Mouse (Mus musculus) hindbrain, embryonic 15.5 days (tissue): ENCODE measurements at regions not wholly inside any gene's neighbourhood (a gene's known extent, or its start where the extent isn't known, plus 50 kb on each side); places are given as distances from the start of the nearest gene placed in this dataset.
A peak's percentile ranks its signal among the peaks of the same experiment; 100 is the strongest.

ENCODE experiments used
- ATAC-seq: fragments of 200-750 bp; cut with Nextera tagmentation; 2 replicates; pipeline ENCODE4 v1.8.0; 2017; ENCODE audit warnings: low read depth, moderate number of reproducible peaks, moderate TSS enrichment; ENCODE audit not compliant: low FRiP score
- H3K27ac ChIP-seq: fragments of 300-500 bp; sonication (generic); replicated peaks from 2 replicates; pipeline ENCODE4 v1.5.1; 2015; ENCODE audit warnings: mild to moderate bottlenecking, inconsistent platforms
- H3K27me3 ChIP-seq: fragments of 300-500 bp; sonication (generic); 2 replicates; pipeline ENCODE4 v1.6.1; 2015; ENCODE audit warnings: control low read depth, inconsistent platforms
- H3K36me3 ChIP-seq: fragments of 300-500 bp; sonication (generic); 2 replicates; pipeline ENCODE4 v1.6.1; 2015; ENCODE audit warnings: control low read depth, inconsistent platforms
- H3K4me1 ChIP-seq: fragments of 300-500 bp; sonication (generic); replicated peaks from 2 replicates; pipeline ENCODE4 v1.6.1; 2015; ENCODE audit warnings: control low read depth, inconsistent platforms
- H3K4me2 ChIP-seq: fragments of 300-500 bp; sonication (generic); 2 replicates; pipeline ENCODE4 v1.6.1; 2015; ENCODE audit warnings: moderate library complexity, mild to moderate bottlenecking, inconsistent platforms
- H3K4me3 ChIP-seq: fragments of 300-500 bp; sonication (generic); 2 replicates; pipeline ENCODE4 v1.5.1; 2015; ENCODE audit warnings: mild to moderate bottlenecking, inconsistent platforms
- H3K9ac ChIP-seq: fragments of 300-500 bp; sonication (generic); 2 replicates; pipeline ENCODE4 v1.6.1; 2015; ENCODE audit warnings: inconsistent platforms
- H3K9me3 ChIP-seq: fragments of 300-500 bp; sonication (generic); 2 replicates; pipeline ENCODE4 v1.6.1; 2016; ENCODE audit warnings: control low read depth, inconsistent platforms
- WGBS: fragments of 180-500 bp; shearing (Covaris S2); methylation state at CpG from one replicate; pipeline ENCODE4 v1.1.7; 2015; 5-methylcytosine and 5-hydroxymethylcytosine counted together

GRCm38 (mm10) chr16:30821911-30822578, 222.5 kb downstream of the Fam43a start:
- Histone ChIP-seq H3K27ac (peak overlapping the region; percentile 43; the same call in 1 of the 2 replicates), H3K4me1 (peaks cover 20% of the 10 kb centered on the region), H3K36me3 (no peaks in the 10 kb centered on the region), H3K9me3 (no peaks in the 10 kb centered on the region), H3K9ac (no peak overlapping the region), H3K4me3 (no peak overlapping the region), H3K4me2 (no peak overlapping the region), H3K27me3 (no peaks in the 10 kb centered on the region)
- ATAC-seq = no peak
- WGBS = 66% methylated on average over 13 of the region's 13 CpGs

DNA sequence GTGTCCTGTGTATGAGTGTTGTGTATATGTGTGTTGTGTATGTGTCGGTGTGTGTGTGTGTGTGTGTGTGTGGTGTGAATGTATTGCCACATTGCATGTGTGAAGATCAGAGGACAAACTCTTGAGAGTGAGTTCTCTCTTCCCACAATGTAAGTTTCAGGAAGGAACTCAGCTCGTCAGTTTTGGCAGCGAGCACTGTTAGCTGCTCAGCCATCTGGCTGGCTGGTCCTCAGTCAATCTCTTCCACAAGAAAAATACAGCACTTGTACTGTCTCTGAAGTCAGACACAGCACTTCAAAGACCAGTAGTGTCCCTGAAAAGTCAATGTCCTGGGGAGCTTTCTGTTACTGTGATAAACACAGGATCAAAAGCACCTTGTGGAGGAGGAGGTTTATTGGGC, 226.6 kb downstream of the Fam43a start:
- H3K9ac ChIP-seq = no peak overlapping the region
- WGBS = 55% methylated on average over 3 of the region's 3 CpGs
- H3K9me3 ChIP-seq = no peaks in the 10 kb centered on the region
- no peaks in the 10 kb centered on the region for H3K36me3 ChIP-seq
- no peak overlapping the region for H3K4me2 ChIP-seq
- no peak overlapping the region for H3K27ac ChIP-seq
- no peak overlapping the region for H3K4me3 ChIP-seq
- ATAC-seq = no peak
- H3K27me3 ChIP-seq = no peaks in the 10 kb centered on the region
- H3K4me1 ChIP-seq = peaks cover 15% of the 10 kb centered on the region

DNA sequence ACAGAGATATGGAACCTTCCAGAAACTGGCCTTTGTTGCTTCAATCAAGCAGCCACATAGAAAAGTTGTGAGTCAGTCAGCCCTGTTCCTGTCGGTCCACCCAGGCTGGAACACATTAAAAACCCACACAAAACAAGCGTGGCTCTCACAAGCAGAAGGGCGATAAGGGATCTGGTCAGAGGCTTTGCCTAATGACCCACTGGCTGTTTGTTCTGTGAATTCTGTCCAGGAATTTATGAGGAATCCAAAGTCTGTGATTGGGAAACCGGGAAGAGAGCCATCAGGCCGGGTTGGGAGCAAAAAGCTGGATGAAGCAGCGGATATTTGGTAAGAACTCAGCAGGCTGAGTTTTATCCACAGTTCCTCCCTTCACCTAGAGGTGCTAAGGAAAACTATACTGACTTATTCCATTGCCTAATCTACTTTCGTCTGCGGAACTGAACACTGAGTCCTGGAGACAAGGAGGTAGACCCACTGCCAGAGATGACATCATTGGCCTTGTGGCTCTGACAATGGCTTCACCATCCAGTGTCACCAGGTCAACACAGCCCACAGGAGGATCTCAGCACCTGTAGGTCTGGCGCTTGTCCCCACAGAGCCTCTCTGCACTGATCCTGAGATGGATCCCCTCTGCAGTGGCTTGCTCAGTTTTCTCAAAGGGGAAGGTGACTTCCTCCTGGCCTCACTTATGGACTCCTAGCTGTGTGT, 228.5 kb downstream of the Fam43a start:
- ATAC-seq = no peak
- no peaks in the 10 kb centered on the region for H3K9me3 ChIP-seq
- H3K9ac ChIP-seq = no peak overlapping the region
- no peak overlapping the region for H3K27ac ChIP-seq
- 87% methylated on average over 9 of the region's 9 CpGs for WGBS
- H3K4me2 ChIP-seq = no peak overlapping the region
- no peaks in the 10 kb centered on the region for H3K36me3 ChIP-seq
- H3K4me1 ChIP-seq = no peaks in the 10 kb centered on the region
- no peak overlapping the region for H3K4me3 ChIP-seq
- H3K27me3 ChIP-seq = no peaks in the 10 kb centered on the region

- Histone ChIP-seq H3K36me3 (no peaks in the 10 kb centered on the region), H3K4me2 (no peak overlapping the region), H3K27me3 (no peaks in the 10 kb centered on the region), H3K9ac (no peak overlapping the region), H3K27ac (no peak overlapping the region), H3K4me3 (no peak overlapping the region), H3K9me3 (no peaks in the 10 kb centered on the region), H3K4me1 (no peaks in the 10 kb centered on the region)
- no peak for ATAC-seq
- 69% methylated on average over 3 of the region's 3 CpGs for WGBS
These were observed 235.0 kb downstream of the Fam43a start for GRCm38 (mm10) chr16:30834561-30834960.

DNA sequence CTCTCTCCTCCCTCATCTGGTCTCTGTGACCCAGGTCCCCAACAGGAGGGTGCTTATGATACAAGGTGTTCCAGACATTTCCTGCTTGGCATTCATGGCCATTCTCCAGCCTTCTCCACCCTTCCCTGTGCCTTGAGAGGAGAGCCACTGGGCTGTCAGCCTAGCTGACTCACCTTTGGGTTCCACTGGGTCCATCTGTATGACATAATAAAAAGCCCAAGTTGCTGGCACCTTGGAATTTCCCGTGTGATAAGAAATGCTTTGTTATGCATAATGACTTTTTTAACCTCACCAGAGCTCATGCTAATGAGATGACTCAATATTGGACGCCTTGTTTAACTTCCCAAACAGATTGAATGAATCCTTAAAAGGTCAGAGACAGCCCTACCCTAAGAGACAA, 236.2 kb downstream of the Fam43a start:
- WGBS = 40% methylated on average over 2 of the region's 2 CpGs
- ATAC-seq = no peak
- Histone ChIP-seq H3K4me3 (no peak overlapping the region), H3K27ac (no peak overlapping the region), H3K9me3 (no peaks in the 10 kb centered on the region), H3K36me3 (no peaks in the 10 kb centered on the region), H3K4me1 (no peaks in the 10 kb centered on the region), H3K4me2 (no peak overlapping the region), H3K9ac (no peak overlapping the region), H3K27me3 (no peaks in the 10 kb centered on the region)

DNA sequence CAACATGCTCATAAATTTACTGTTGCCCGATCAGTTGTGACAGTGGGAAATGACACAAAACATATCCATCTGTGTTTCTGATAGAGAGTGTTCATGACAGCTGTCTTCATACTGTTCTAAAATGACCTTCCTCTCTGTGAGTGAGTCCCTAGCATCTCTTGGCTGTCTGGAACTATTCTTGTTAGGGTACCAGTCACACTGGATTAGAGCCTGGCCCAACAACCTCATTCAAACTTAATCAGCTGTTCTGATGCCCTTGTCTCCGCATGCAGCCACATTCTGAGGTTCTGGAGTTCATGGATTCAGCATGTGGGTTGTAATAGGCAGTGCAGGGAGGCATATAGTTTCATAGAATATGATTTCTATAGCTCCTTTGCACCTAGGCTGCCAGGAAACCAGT, 238.4 kb downstream of the Xxylt1 start:
- Histone ChIP-seq H3K4me2 (no peak overlapping the region), H3K27ac (no peak overlapping the region), H3K4me1 (no peaks in the 10 kb centered on the region), H3K9ac (no peak overlapping the region), H3K9me3 (no peaks in the 10 kb centered on the region), H3K27me3 (no peaks in the 10 kb centered on the region), H3K4me3 (no peak overlapping the region), H3K36me3 (no peaks in the 10 kb centered on the region)
- WGBS = 74% methylated on average over 2 of the region's 2 CpGs
- ATAC-seq = no peak

GRCm38 (mm10) chr16:30852595-30852994, 228.6 kb downstream of the Xxylt1 start:
- no peak overlapping the region for H3K9ac ChIP-seq
- WGBS = 68% methylated on average over 1 of the region's 1 CpGs
- H3K9me3 ChIP-seq = no peaks in the 10 kb centered on the region
- no peaks in the 10 kb centered on the region for H3K36me3 ChIP-seq
- H3K4me1 ChIP-seq = no peaks in the 10 kb centered on the region
- no peaks in the 10 kb centered on the region for H3K27me3 ChIP-seq
- no peak overlapping the region for H3K4me3 ChIP-seq
- ATAC-seq = no peak
- H3K4me2 ChIP-seq = no peak overlapping the region
- no peak overlapping the region for H3K27ac ChIP-seq

GRCm38 (mm10) chr16:30854716-30855115, 226.5 kb downstream of the Xxylt1 start:
- Histone ChIP-seq H3K4me2 (no peak overlapping the region), H3K9me3 (no peaks in the 10 kb centered on the region), H3K4me3 (no peak overlapping the region), H3K27ac (no peak overlapping the region), H3K27me3 (no peaks in the 10 kb centered on the region), H3K9ac (no peak overlapping the region), H3K36me3 (no peaks in the 10 kb centered on the region), H3K4me1 (no peaks in the 10 kb centered on the region)
- 81% methylated on average over 4 of the region's 4 CpGs for WGBS
- no peak for ATAC-seq

DNA sequence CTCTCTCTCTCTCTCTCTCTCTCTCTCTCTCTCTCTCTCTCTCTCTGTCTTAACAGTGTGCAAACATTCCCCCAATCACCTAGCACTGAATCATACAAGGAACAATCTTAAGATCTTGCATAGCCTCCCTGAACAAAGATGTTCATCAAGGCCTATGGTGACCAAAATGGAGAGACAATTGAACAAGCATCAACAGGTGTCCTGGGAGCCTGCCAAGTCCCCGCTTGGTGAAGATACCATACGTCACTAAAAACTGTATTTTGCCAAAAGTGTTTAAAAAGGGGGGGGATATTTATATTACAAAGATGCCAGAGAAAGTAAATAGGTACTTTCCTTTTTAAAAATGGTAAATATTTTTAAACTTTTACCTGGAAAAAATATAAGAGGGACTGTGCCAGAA, 223.6 kb downstream of the Xxylt1 start:
- 71% methylated on average over 2 of the region's 2 CpGs for WGBS
- no peaks in the 10 kb centered on the region for H3K27me3 ChIP-seq
- no peak overlapping the region for H3K4me3 ChIP-seq

DNA sequence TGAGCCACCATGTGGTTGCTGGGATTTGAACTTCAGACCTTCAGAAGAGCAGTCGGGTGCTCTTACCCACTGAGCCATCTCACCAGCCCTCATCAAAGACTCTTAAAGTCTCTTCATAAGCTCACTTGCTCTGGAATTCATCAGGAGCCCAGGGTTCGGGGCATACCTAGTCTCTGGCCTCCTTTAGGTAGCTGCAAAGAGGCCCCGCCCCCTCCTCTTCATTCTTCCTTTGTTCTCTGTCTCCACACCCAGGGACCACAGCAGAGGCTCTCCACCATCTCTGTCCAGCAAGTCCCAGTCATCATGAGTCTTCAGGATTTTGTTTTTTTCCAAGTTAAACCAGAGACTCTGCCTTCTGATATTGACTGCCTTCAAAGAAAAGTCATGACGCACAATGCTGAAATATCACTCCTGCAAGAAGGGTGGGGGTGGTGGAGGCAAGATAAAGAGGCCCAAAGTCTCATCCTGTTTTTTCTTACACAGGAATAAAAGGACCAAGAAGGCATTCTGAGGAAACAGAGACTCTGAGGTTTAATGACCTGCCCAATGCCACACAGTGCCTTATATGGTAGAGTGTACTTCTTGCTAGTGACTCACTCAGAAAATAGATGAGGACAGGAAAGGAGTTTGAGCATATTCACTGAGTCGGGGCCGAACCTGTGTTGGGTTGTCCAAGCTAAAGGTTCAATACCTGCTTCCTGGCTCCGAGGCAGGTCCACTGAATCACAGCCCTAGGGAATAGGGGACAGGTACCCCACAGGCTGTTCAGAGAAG, 211.9 kb downstream of the Xxylt1 start:
- Histone ChIP-seq H3K9ac (no peak overlapping the region), H3K4me3 (no peak overlapping the region), H3K27ac (no peak overlapping the region), H3K9me3 (no peaks in the 10 kb centered on the region), H3K36me3 (no peaks in the 10 kb centered on the region), H3K4me1 (peaks cover 16% of the 10 kb centered on the region), H3K27me3 (no peaks in the 10 kb centered on the region), H3K4me2 (no peak overlapping the region)
- 93% methylated on average over 7 of the region's 7 CpGs for WGBS
- ATAC-seq = no peak

More for the DNA sequence above, 223.6 kb downstream of the Xxylt1 start:
- ATAC-seq = no peak
- Histone ChIP-seq H3K4me1 (no peaks in the 10 kb centered on the region), H3K9ac (no peak overlapping the region), H3K36me3 (no peaks in the 10 kb centered on the region), H3K4me2 (no peak overlapping the region), H3K27ac (no peak overlapping the region), H3K9me3 (no peaks in the 10 kb centered on the region)

DNA sequence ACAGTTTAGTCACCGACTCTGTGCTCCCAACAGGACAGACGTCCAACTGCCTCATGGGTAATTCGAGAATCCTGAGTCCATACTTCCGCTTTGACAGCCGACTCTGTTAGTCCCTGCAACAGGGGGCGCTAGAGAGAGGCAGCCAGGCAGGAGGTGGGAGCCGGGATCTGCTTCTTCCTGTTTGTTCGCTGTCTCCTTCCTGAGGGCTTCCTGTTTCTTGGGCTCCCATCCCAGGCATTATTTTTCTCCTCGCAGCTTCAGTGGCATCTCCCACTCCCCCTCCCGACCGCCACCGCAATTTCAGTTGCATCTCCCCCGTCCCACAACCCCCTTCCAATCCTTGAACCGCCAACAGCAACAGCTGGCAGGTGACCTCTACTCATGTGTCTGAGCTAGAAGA, 211.1 kb downstream of the Xxylt1 start:
- Histone ChIP-seq H3K27ac (no peak overlapping the region), H3K9ac (no peak overlapping the region), H3K4me1 (peaks cover 16% of the 10 kb centered on the region), H3K27me3 (no peaks in the 10 kb centered on the region), H3K4me2 (no peak overlapping the region), H3K9me3 (no peaks in the 10 kb centered on the region), H3K36me3 (no peaks in the 10 kb centered on the region), H3K4me3 (no peak overlapping the region)
- 79% methylated on average over 14 of the region's 14 CpGs for WGBS
- ATAC-seq = no peak

DNA sequence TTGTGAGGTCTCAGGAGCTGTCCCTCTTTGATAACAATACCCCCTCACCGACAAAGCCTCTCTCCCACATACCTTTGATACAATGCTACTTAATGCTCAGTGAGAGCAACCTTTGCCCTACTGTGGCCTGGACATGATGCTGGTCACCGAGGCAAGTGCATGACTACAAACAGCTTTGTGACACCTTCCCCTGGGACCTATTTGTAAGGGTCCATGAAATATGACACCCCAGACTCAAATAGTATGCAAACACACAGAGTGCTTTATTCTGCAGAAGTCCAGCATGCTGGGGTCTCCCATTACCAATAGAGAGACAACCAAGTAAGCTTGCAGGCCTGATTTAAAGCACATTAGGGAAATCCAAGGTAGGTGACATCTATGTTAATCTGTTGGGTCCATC, 210.6 kb downstream of the Xxylt1 start:
- Histone ChIP-seq H3K9ac (no peak overlapping the region), H3K4me3 (no peak overlapping the region), H3K9me3 (no peaks in the 10 kb centered on the region), H3K27ac (no peak overlapping the region), H3K4me1 (peaks cover 16% of the 10 kb centered on the region), H3K36me3 (no peaks in the 10 kb centered on the region), H3K4me2 (no peak overlapping the region), H3K27me3 (no peaks in the 10 kb centered on the region)
- 25% methylated on average over 2 of the region's 2 CpGs for WGBS
- ATAC-seq = no peak
